Mouse (Mus musculus) heart, embryonic 15.5 days (tissue): ENCODE measurements around the gene Retn. TPM values are rescaled to one million over a fixed set of nuclear protein-coding genes. Genes with fewer than 3 reads are reported as not detected.
A peak's percentile ranks its signal among the peaks of the same experiment; 100 is the strongest.

ENCODE experiments used
- ATAC-seq: fragments of 200-750 bp; cut with Nextera tagmentation; replicated peaks from 2 replicates; pipeline ENCODE4 v1.8.0; 2017; ENCODE audit warnings: low read depth, moderate TSS enrichment; ENCODE audit not compliant: insufficient number of reproducible peaks, insufficient read depth, low FRiP score
- H3K27ac ChIP-seq: fragments of 300-500 bp; sonication (generic); 2 replicates; pipeline ENCODE4 v1.5.1; 2015; ENCODE audit warnings: mild to moderate bottlenecking, inconsistent platforms
- H3K27me3 ChIP-seq: fragments of 300-500 bp; sonication (generic); 2 replicates; pipeline ENCODE4 v1.6.1; 2015; ENCODE audit warnings: inconsistent platforms
- H3K36me3 ChIP-seq: fragments of 300-500 bp; sonication (generic); 2 replicates; pipeline ENCODE4 v1.6.1; 2015; ENCODE audit warnings: mild to moderate bottlenecking, inconsistent platforms
- H3K4me1 ChIP-seq: fragments of 300-500 bp; sonication (generic); replicated peaks from 2 replicates; pipeline ENCODE4 v1.6.1; 2015; ENCODE audit warnings: inconsistent platforms
- H3K4me2 ChIP-seq: fragments of 300-500 bp; sonication (generic); 2 replicates; pipeline ENCODE4 v1.6.1; 2015; ENCODE audit warnings: inconsistent platforms, mild to moderate bottlenecking, moderate library complexity
- H3K4me3 ChIP-seq: fragments of 300-500 bp; sonication (generic); 2 replicates; pipeline ENCODE4 v1.5.1; 2015; ENCODE audit warnings: mild to moderate bottlenecking, inconsistent platforms
- H3K9ac ChIP-seq: fragments of 300-500 bp; sonication (generic); 2 replicates; pipeline ENCODE4 v1.6.1; 2015; ENCODE audit warnings: mild to moderate bottlenecking, inconsistent platforms
- H3K9me3 ChIP-seq: fragments of 300-500 bp; sonication (generic); replicated peaks from 2 replicates; pipeline ENCODE4 v1.6.1; 2016; ENCODE audit warnings: inconsistent platforms
- WGBS: fragments of 180-500 bp; shearing (Covaris S2); methylation state at CpG from one replicate; pipeline ENCODE4 v1.1.7; 2015; ENCODE audit warnings: mixed read lengths; 5-methylcytosine and 5-hydroxymethylcytosine counted together
- polyA plus RNA-seq: library from polyadenylated mRNA; unstranded; fragments of >200 nt; fragmentation: Nextera tagmentation; extraction: Ambion mirVana; gene quantifications from 2 replicates; pipeline ENCODE4 v1.2.1, GENCODE M21; 2015

Retn gene
- polyA plus RNA-seq, 1 experiment from 2014 or later, result not detected

- Histone ChIP-seq H3K4me3 (peak within 1 kb of the TSS; percentile 69), H3K27ac (no peak within 1 kb of the TSS), H3K4me1 (peaks cover 11% of the 10 kb centered on the region), H3K27me3 (no peaks in the 10 kb centered on the region; the same call in 1 of the 2 replicates), H3K9me3 (no peaks in the 10 kb centered on the region), H3K4me2 (peak within 1 kb of the TSS; percentile 92), H3K9ac (peak within 1 kb of the TSS; percentile 57), H3K36me3 (0 out of 2 replicates have a peak, but pooled peaks cover 3% of the 10 kb centered on the region)
- WGBS, result 4% methylated on average over 46 of the region's 47 CpGs
- peak; percentile 85 for ATAC-seq
These were observed 24.7 kb upstream of the Retn start, which contains the start of gene Stxbp2 for GRCm38 (mm10) chr8:3630647-3631477. Gene Stxbp2, plus strand, starts transcription at chr8:3630955.

GRCm38 (mm10) chr8:3631478-3631875, 24.1 kb upstream of the Retn start:
- ATAC-seq, result peak; percentile 15; the same call in 1 of the 2 replicates
- 12% methylated on average over 8 of the region's 8 CpGs for WGBS

DNA sequence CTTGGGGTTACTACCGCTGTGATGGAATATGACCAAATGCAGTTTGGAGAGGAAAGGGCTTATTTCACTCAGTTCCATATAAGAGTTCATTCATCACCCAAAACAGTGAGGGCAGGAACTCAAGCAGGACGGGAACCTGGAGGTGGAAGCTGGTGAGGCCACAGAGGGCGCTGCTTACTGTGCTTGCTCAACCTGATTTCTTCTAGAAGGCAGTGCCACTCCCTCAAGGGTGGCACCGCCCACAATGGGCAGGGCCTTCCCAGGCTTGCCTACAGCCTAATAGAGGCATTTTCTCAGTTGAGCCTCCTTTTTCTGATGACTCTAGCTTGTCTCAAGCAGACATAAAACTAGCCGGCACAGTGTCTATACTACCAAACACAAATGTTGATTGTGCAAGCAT, 9.8 kb upstream of the Retn start:
- H3K4me2 ChIP-seq, result no peak overlapping the region
- H3K4me3 ChIP-seq, result no peak overlapping the region
- no peaks in the 10 kb centered on the region for H3K9me3 ChIP-seq
- no peaks in the 10 kb centered on the region for H3K4me1 ChIP-seq
- H3K9ac ChIP-seq, result no peak overlapping the region
- no peak overlapping the region for H3K27ac ChIP-seq
- no peaks in the 10 kb centered on the region for H3K36me3 ChIP-seq
- ATAC-seq, result no peak
- WGBS, result 19% methylated on average over 5 of the region's 5 CpGs
- no peaks in the 10 kb centered on the region for H3K27me3 ChIP-seq

More at GRCm38 (mm10) chr8:3631478-3631875, 24.1 kb upstream of the Retn start:
- Histone ChIP-seq H3K27ac (no peak overlapping the region), H3K4me2 (peak overlapping the region; percentile 92), H3K36me3 (peaks cover 10% of the 10 kb centered on the region; the same call in 1 of the 2 replicates), H3K9ac (peak overlapping the region; percentile 57), H3K4me1 (peaks cover 11% of the 10 kb centered on the region), H3K4me3 (peak overlapping the region; percentile 69), H3K9me3 (no peaks in the 10 kb centered on the region), H3K27me3 (no peaks in the 10 kb centered on the region; the same call in 1 of the 2 replicates)

DNA sequence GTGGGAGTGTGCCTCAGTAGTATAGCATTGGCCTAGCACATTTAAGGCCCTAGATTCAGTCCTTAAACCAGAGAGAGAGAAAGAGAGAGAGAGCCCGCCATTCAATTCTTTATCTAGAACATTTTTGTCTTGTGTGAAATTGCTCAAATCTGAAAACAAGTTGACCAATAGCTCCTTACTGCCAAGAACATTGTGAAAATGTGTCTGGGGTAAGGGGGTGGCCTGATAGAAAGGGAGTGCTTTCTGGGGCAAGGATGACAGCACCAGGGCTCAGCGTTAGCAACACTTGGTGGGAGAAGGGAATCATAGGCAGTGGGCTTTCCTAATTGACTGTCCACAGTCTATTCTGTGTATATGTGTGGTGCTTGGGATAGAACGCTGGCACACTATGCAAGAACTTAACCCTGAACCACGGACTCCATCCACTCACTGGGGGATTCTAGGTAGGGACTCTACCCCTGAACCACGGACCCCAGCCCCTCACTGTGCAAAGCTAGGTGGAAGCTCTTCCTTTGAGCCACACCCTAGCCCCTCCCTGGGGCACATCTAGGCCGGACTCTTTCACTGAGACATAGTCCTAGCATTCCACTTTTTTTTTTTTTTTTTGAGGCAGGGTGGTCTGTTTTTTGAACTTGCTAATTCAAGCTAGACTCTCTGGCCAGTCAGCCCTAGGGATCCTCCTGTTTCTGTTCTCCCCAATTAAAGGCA, 8.6 kb upstream of the Retn start:
- ATAC-seq, result no peak
- Histone ChIP-seq H3K4me3 (no peak overlapping the region), H3K4me2 (no peak overlapping the region), H3K9ac (no peak overlapping the region), H3K27ac (no peak overlapping the region), H3K36me3 (no peaks in the 10 kb centered on the region), H3K9me3 (no peaks in the 10 kb centered on the region), H3K27me3 (no peaks in the 10 kb centered on the region), H3K4me1 (no peaks in the 10 kb centered on the region)
- WGBS, result 81% methylated on average over 6 of the region's 6 CpGs

DNA sequence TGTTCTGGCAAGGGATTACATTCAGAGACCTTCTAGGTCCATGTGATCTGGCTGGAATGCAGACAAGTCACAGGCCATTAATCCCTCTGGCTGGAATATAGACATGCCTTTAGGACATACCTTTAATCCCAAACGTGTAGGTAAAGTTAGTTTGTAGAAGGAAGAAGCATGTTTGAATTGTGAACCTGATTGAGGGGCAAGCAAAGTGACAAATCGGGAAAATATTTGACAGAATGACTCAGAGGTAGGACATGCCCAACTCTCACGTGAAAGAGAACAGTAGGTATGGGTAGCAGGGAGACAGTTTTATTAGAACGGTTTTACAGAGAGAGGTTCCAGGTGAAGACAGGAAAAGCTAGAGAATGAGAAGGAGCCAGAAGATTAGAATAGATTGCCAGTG, 8.0 kb upstream of the Retn start:
- no peaks in the 10 kb centered on the region for H3K36me3 ChIP-seq
- no peak overlapping the region for H3K4me2 ChIP-seq
- no peak for ATAC-seq
- WGBS, result 66% methylated on average over 4 of the region's 4 CpGs
- H3K27ac ChIP-seq, result no peak overlapping the region
- H3K9ac ChIP-seq, result no peak overlapping the region
- H3K4me3 ChIP-seq, result no peak overlapping the region
- no peaks in the 10 kb centered on the region for H3K9me3 ChIP-seq
- H3K4me1 ChIP-seq, result no peaks in the 10 kb centered on the region
- no peaks in the 10 kb centered on the region for H3K27me3 ChIP-seq

DNA sequence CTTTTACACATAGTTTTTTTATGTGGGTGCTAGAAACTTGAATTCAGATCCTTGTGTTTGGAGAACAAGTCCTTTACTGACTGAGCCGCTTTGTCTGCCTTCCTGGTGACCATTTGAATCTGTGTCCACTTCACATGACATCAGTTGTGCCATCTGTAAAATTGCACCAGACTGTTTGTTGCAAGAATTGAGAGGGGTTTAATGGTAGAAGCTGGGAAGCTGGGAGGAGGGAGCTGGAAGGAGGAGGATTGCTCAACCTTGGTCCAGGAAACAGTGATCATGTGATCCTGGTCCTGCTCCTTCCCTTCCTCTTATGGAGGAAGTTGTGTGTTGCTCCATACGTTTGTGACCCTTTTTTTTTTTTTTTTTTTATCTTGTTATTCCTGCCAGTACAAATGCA, 7.3 kb upstream of the Retn start:
- Histone ChIP-seq H3K9ac (no peak overlapping the region), H3K36me3 (no peaks in the 10 kb centered on the region), H3K27ac (no peak overlapping the region), H3K4me1 (no peaks in the 10 kb centered on the region), H3K4me3 (no peak overlapping the region), H3K27me3 (no peaks in the 10 kb centered on the region), H3K4me2 (no peak overlapping the region), H3K9me3 (no peaks in the 10 kb centered on the region)
- ATAC-seq, result no peak
- WGBS, result 50% methylated on average over 2 of the region's 2 CpGs

GRCm38 (mm10) chr8:3648990-3649389, 6.6 kb upstream of the Retn start:
- no peak overlapping the region for H3K9ac ChIP-seq
- H3K9me3 ChIP-seq, result no peaks in the 10 kb centered on the region
- no peak for ATAC-seq
- no peaks in the 10 kb centered on the region for H3K4me1 ChIP-seq
- H3K4me3 ChIP-seq, result no peak overlapping the region
- H3K4me2 ChIP-seq, result 0 out of 2 replicates have a peak overlapping the region, but pooled peaks have one; percentile 0
- H3K36me3 ChIP-seq, result no peaks in the 10 kb centered on the region
- H3K27ac ChIP-seq, result no peak overlapping the region
- no peaks in the 10 kb centered on the region for H3K27me3 ChIP-seq
- 36% methylated on average over 1 of the region's 1 CpGs for WGBS

DNA sequence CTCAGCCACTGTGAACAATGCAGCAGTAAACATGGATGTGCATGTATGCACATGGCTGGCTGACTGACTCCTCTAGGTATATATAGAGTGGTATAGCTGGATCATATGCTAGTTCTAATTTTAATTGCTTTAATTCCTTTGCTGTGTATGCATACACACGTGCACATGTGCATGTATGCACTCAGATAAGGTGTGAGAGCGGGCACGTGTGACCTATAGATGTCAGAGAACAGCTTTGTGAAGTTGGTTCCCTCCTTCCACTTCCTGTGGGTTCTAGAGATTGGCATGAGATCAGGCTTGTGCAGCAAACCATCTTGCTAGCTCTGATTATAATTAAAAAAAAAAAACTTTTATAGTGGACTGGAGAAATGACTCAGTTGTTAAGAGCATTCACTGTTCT, 2.7 kb upstream of the Retn start:
- no peaks in the 10 kb centered on the region for H3K36me3 ChIP-seq
- 53% methylated on average over 3 of the region's 3 CpGs for WGBS
- H3K4me1 ChIP-seq, result no peaks in the 10 kb centered on the region; the same call in 1 of the 2 replicates
- H3K27ac ChIP-seq, result no peak overlapping the region
- ATAC-seq, result no peak
- H3K27me3 ChIP-seq, result 0 out of 2 replicates have a peak, but pooled peaks cover 4% of the 10 kb centered on the region
- no peak overlapping the region for H3K9ac ChIP-seq
- H3K4me2 ChIP-seq, result no peak overlapping the region
- H3K4me3 ChIP-seq, result no peak overlapping the region
- H3K9me3 ChIP-seq, result no peaks in the 10 kb centered on the region

DNA sequence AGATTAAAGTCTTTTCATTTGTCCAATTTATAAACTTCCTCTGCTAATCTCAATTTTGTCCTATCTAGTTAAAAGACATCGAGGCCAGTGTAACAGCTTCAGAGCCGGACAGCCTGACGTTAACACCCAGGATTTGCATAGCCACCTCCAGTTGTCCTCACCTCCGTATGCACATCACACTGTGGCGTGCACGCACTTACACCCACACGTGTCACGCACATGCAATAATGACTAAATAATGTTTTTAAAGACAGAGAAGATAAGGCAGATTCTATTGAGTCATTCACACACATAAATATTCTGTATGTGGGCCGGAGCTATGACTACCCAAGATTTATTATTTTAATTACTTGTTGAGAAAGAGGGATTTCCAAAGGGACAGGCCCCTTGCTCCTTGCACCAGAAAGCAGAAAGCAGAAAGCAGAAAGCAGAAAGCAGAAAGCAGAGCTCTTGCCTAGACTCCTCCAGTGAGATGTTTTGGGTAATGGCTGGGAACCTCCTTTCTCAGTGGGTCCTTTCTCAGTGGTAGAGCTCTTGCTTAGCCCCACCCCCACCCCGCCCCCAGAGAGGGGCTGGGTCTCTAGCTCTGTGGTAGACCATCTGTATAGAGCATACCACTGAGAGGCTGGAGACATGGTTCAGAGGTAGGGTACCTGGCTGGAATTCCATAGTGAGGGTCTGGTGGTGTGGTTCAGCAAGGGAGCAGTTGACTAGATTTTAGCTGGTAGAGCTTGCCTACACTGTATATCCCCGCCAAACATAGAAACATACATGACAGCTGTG, 653 bp upstream of the Retn start:
- Histone ChIP-seq H3K4me3 (no peak overlapping the region), H3K4me1 (no peaks in the 10 kb centered on the region; the same call in 1 of the 2 replicates), H3K4me2 (no peak overlapping the region), H3K27me3 (0 out of 2 replicates have a peak, but pooled peaks cover 4% of the 10 kb centered on the region), H3K9ac (no peak overlapping the region), H3K9me3 (no peaks in the 10 kb centered on the region), H3K36me3 (no peaks in the 10 kb centered on the region), H3K27ac (no peak overlapping the region)
- no peak for ATAC-seq
- WGBS, result 62% methylated on average over 11 of the region's 11 CpGs

- no peak overlapping the region for H3K4me2 ChIP-seq
- no peak for ATAC-seq
- H3K36me3 ChIP-seq, result no peaks in the 10 kb centered on the region
- no peaks in the 10 kb centered on the region; the same call in 1 of the 2 replicates for H3K4me1 ChIP-seq
- H3K4me3 ChIP-seq, result no peak overlapping the region
- H3K9ac ChIP-seq, result no peak overlapping the region
- no peak overlapping the region for H3K27ac ChIP-seq
- H3K27me3 ChIP-seq, result 0 out of 2 replicates have a peak, but pooled peaks cover 4% of the 10 kb centered on the region
- 30% methylated on average over 7 of the region's 7 CpGs for WGBS
- no peaks in the 10 kb centered on the region for H3K9me3 ChIP-seq
These were observed 1.3 kb downstream of the Retn start for GRCm38 (mm10) chr8:3656725-3657381.
